Mouse (Mus musculus): ENCODE results near the gene Idi1.

DNA sequence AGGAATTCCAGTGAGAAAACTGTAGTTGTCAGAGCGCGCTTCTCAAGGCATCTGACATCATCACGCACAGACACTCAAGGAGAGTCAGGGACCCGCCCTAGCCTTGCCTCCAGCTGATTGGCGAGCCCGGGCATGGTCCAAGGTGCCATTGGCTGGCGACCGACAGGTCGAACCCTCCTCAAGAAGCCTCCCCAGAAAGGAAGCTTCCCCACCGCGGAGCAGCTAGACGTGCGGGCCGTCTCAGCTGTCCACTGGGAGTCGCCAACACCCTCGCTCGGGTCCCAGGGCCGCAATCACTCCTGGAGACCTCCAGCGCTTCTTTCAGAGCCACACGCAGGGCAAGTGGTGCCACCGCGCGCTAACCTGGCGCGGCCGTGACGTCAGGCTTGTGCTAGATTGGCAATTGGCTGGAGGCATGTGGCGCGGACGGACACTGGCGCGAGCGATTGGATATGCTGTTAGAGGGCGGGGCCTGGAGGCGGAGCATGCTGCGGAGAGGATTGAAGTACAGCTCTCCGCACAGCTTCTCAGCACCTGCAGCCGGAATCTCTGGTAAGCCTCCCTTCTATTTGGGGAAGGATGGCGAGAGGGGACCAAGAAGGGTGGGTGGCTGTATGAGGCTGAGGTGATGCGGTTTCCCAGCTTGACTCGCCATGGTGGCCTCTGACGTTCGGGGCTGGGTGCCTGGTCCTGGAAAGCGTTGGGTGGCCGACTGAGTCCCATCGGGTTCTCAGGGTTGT, at the start of gene Idi1:
- TF ChIP-seq CTCF (IDR thresholded peaks at IDR 0.05; ENCODE audit: control insufficient read depth, insufficient read depth, insufficient read length) (no peak), USF1 (IDR thresholded peaks at IDR 0.05; ENCODE audit: low read depth) (no peak), CEBPB (IDR thresholded peaks at IDR 0.05; ENCODE audit: low read depth) (no peak)

Measured in C2C12 (cell line).